Mouse (Mus musculus): ENCODE measurements around the gene Opcml.

DNA sequence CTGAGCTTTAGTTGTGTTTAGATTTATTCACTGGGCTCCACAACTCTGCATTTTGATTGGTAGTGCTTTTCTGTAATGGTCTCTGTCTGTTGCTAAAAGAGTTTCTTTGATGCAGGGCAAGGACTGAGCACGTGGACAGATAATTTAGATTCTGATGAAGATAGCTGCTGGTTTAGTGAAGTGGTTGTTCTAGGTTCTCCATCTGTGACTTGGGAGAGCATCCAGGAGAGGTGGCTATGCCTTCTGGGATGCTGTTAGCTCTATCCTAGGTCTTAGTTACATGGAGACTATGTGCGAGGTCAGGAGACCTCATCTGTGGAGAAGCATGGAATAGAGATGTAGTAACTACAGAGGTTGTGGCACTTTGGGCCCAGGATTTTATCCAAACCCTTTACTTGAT is 472.3 kb downstream of the Opcml start:
- TF ChIP-seq USF1 (IDR thresholded peaks at IDR 0.05; ENCODE audit: low read depth) = no peak
- TF ChIP-seq POLR2AphosphoS2 (IDR thresholded peaks at IDR 0.05; ENCODE audit: insufficient read length, low read depth) = no peak
- no peak for TF ChIP-seq POLR2A (IDR thresholded peaks at IDR 0.05; ENCODE audit: insufficient read length, low read depth)
- no peak for TF ChIP-seq MAX (IDR thresholded peaks at IDR 0.05; ENCODE audit: low read depth)
- TF ChIP-seq E2F4 (IDR thresholded peaks at IDR 0.05; ENCODE audit: insufficient read depth) = no peak
